Mouse (Mus musculus) bone marrow, adult 2 months (tissue): ENCODE measurements around the gene Slc25a12.

Experiments
- CTCF ChIP-seq: fragments of 200-500 bp; IDR thresholded peaks from 2 replicates; pipeline ENCODE4 v1.5.1; 2011; ENCODE audit warnings: low read length, control low read depth; ENCODE audit not compliant: control insufficient read depth, insufficient read depth
- POLR2A ChIP-seq: fragments of 200-500 bp; IDR thresholded peaks from 2 replicates; pipeline ENCODE4 v1.6.1; 2011; ENCODE audit warnings: low read depth, mild to moderate bottlenecking, control low read depth, low read length, borderline replicate concordance; ENCODE audit not compliant: control insufficient read depth

DNA sequence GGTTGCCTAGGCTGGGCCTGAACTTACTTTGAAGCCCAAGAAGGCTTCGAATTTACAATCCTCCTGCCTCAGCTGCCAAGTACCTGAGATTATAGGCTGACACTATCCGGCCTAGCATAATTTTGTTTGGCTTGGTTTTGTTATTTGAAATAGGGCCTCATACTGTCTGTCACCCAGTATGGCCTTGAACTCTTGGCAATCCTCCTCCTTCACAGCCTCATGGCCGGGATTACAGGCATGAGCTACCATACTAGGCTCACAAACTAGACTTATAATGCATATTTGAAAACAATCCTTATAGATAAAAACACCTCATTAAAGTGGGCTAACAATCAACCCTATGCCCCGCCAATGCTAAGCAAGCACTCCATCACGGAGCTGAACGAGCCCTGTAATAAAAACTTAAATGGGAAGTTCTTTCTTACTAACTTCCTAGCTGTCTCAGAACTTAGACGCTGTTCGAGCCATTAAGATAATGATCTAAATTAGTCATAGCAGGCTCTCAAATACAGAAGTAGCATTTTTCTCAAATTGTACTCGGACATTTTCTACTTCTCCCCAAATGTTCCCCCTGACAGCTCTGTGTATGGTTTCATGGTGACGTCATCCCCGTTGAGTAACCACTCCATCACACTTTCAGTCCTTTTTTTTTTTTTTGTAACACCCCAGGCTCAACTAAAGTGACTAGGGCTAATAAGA lies 40.6 kb downstream of the Slc25a12 start:
- TF ChIP-seq POLR2A = no peak
- TF ChIP-seq CTCF = no peak
